Mouse (Mus musculus) heart, postnatal 0 days (tissue): ENCODE measurements around the gene Nrxn1. TPM values are rescaled to one million over a fixed set of nuclear protein-coding genes. Genes with fewer than 3 reads are reported as not detected.

Experiments used
- ATAC-seq: fragments of 200-750 bp; cut with Nextera tagmentation; 2 replicates; pipeline ENCODE4 v1.8.0; 2017; ENCODE audit warnings: low read depth, moderate number of reproducible peaks, moderate library complexity; ENCODE audit not compliant: insufficient read depth
- DNase-seq: peaks from one replicate; pipeline ENCODE4 v3.0.0-alpha.2; 2016; ENCODE audit warnings: low spot score
- H3K27ac ChIP-seq: fragments of 300-500 bp; sonication (generic); 2 replicates; pipeline ENCODE4 v1.5.1; 2014; ENCODE audit warnings: low read depth, mild to moderate bottlenecking
- H3K27me3 ChIP-seq: fragments of 300-500 bp; sonication (generic); 2 replicates; pipeline ENCODE4 v1.6.1; 2014; ENCODE audit warnings: low read length, mixed read lengths; ENCODE audit not compliant: control insufficient read depth, insufficient read depth
- H3K36me3 ChIP-seq: fragments of 300-500 bp; sonication (generic); replicated peaks from 2 replicates; pipeline ENCODE4 v1.6.1; 2014; ENCODE audit warnings: low read length, mixed read lengths; ENCODE audit not compliant: control insufficient read depth, insufficient read depth
- H3K4me1 ChIP-seq: fragments of 300-500 bp; sonication (generic); 2 replicates; pipeline ENCODE4 v1.6.1; 2014; ENCODE audit warnings: antibody characterized with exemption; ENCODE audit not compliant: control insufficient read depth, insufficient read depth
- H3K4me2 ChIP-seq: fragments of 300-500 bp; sonication (generic); 2 replicates; pipeline ENCODE4 v1.6.1; 2014; ENCODE audit warnings: low read depth, mild to moderate bottlenecking, low read length, moderate library complexity
- H3K4me3 ChIP-seq: fragments of 300-500 bp; sonication (generic); 2 replicates; pipeline ENCODE4 v1.5.1; 2014; ENCODE audit warnings: low read depth, low read length
- H3K9ac ChIP-seq: fragments of 300-500 bp; sonication (generic); replicated peaks from 2 replicates; pipeline ENCODE4 v1.6.1; 2014; ENCODE audit warnings: low read depth, low read length, mixed read lengths
- H3K9me3 ChIP-seq: fragments of 300-500 bp; sonication (generic); replicated peaks from 2 replicates; pipeline ENCODE4 v1.6.1; 2016; ENCODE audit warnings: low read length; ENCODE audit not compliant: control insufficient read depth
- CTCF ChIP-seq: IDR thresholded peaks from 2 replicates; pipeline ENCODE4 v1.5.1; 2016; ENCODE audit warnings: antibody characterized with exemption, control low read depth, low read depth
- EP300 ChIP-seq: IDR thresholded peaks from 2 replicates; pipeline ENCODE4 v1.6.1; 2016; ENCODE audit warnings: antibody characterized with exemption, low read depth
- WGBS: fragments of 180-500 bp; shearing (Covaris S2); extraction: QIAGEN DNeasy Blood & Tissue Kit; methylation state at CpG from one replicate; pipeline ENCODE4 v1.1.7; 2014; 5-methylcytosine and 5-hydroxymethylcytosine counted together
- polyA plus RNA-seq: library from polyadenylated mRNA; unstranded; fragments of >200 nt; fragmentation: Nextera tagmentation; extraction: Ambion mirVana; gene quantifications from 2 replicates; pipeline ENCODE4 v1.2.1, GENCODE M21; 2015
- total RNA-seq: library from RNA; depleted of rRNA; stranded (reverse); fragments of >200 nt; gene quantifications from 2 replicates; pipeline ENCODE4 v1.2.3, GENCODE M21; 2014; ENCODE audit warnings: low replicate concordance

The Nrxn1 gene
- total and polyA plus RNA-seq, 2 experiments from 2014 or later = 1.1 to 4.1 TPM

GRCm38 (mm10) chr17:90583196-90583595, 509.7 kb downstream of the Nrxn1 start:
- DNase-seq = no peak

GRCm38 (mm10) chr17:90569877-90570276, 523.0 kb downstream of the Nrxn1 start:
- Histone ChIP-seq H3K36me3 (no peaks in the 10 kb centered on the region), H3K4me2 (no peak overlapping the region), H3K27ac (no peak overlapping the region), H3K9ac (no peak overlapping the region), H3K27me3 (no peaks in the 10 kb centered on the region), H3K4me3 (no peak overlapping the region), H3K9me3 (no peaks in the 10 kb centered on the region), H3K4me1 (no peaks in the 10 kb centered on the region)
- ATAC-seq = no peak
- no peak for DNase-seq
- TF ChIP-seq EP300 (no peak), CTCF (no peak)
- 59% methylated on average over 2 of the region's 2 CpGs for WGBS

More at GRCm38 (mm10) chr17:90583196-90583595, 509.7 kb downstream of the Nrxn1 start:
- no peak for TF ChIP-seq EP300
- TF ChIP-seq CTCF = no peak
- Histone ChIP-seq H3K27ac (no peak overlapping the region), H3K9ac (no peak overlapping the region), H3K27me3 (no peaks in the 10 kb centered on the region), H3K4me2 (no peak overlapping the region), H3K4me3 (no peak overlapping the region), H3K36me3 (no peaks in the 10 kb centered on the region), H3K4me1 (no peaks in the 10 kb centered on the region), H3K9me3 (no peaks in the 10 kb centered on the region)
- WGBS = 41% methylated on average over 3 of the region's 3 CpGs
- no peak for ATAC-seq

GRCm38 (mm10) chr17:90565186-90565585, 527.7 kb downstream of the Nrxn1 start:
- DNase-seq (no peak), ATAC-seq (no peak)
- Histone ChIP-seq H3K4me2 (no peak overlapping the region), H3K9ac (no peak overlapping the region), H3K27ac (no peak overlapping the region), H3K9me3 (no peaks in the 10 kb centered on the region), H3K36me3 (no peaks in the 10 kb centered on the region), H3K4me1 (no peaks in the 10 kb centered on the region), H3K4me3 (no peak overlapping the region), H3K27me3 (no peaks in the 10 kb centered on the region)
- WGBS = 81% methylated on average over 2 of the region's 2 CpGs
- TF ChIP-seq EP300 (no peak), CTCF (no peak)

GRCm38 (mm10) chr17:90556376-90556775, 536.5 kb downstream of the Nrxn1 start:
- ATAC-seq (no peak), DNase-seq (no peak)
- no peak overlapping the region for H3K27ac ChIP-seq
- H3K9me3 ChIP-seq = no peaks in the 10 kb centered on the region
- no peaks in the 10 kb centered on the region for H3K36me3 ChIP-seq
- no peak overlapping the region for H3K9ac ChIP-seq
- H3K27me3 ChIP-seq = no peaks in the 10 kb centered on the region
- H3K4me2 ChIP-seq = no peak overlapping the region
- H3K4me3 ChIP-seq = no peak overlapping the region
- TF ChIP-seq EP300 = no peak
- TF ChIP-seq CTCF = no peak
- no peaks in the 10 kb centered on the region for H3K4me1 ChIP-seq

DNA sequence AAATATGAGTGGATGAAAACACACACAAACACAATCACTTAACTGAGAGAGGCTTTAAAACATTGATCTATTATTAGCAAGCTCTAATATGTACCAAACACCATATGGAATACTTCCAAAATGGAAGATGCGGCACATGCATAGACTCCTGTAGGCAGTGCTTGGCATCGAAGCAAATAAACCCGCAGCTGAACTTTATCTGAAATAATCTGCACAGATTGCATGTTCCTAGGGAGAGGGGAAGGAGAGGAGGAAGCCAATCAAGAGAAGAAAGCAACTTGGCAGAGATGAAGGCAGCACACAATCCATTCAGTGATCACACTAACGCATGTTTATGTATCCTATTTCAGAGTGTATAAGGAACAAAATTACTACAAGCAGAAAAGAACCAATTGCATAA, 542.5 kb downstream of the Nrxn1 start:
- H3K9ac ChIP-seq = no peak overlapping the region
- no peaks in the 10 kb centered on the region for H3K9me3 ChIP-seq
- no peaks in the 10 kb centered on the region for H3K4me1 ChIP-seq
- no peaks in the 10 kb centered on the region for H3K27me3 ChIP-seq
- H3K36me3 ChIP-seq = no peaks in the 10 kb centered on the region
- ATAC-seq (no peak), DNase-seq (no peak)
- no peak overlapping the region for H3K4me2 ChIP-seq
- no peak overlapping the region for H3K4me3 ChIP-seq
- 74% methylated on average over 4 of the region's 4 CpGs for WGBS
- no peak for TF ChIP-seq EP300
- H3K27ac ChIP-seq = no peak overlapping the region

DNA sequence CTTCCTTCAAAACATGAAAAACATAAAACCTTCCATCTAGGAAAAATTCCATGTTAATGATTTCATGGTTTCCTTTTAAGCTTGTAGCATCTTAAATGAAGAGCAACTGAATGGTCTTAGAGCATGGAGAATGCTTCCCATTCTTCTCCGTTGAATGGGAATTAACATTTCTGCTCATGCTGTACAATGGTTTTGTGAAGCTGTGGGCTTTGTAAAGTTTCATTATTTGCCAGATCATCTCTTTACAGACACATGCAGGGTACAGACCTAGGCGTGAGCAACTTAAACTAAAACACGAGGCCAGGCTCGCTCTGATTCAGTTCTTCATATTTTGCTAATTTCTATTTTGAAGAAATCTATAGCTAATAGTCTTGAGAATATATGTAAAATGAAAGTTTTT, 546.1 kb downstream of the Nrxn1 start:
- H3K4me1 ChIP-seq = no peaks in the 10 kb centered on the region
- no peaks in the 10 kb centered on the region for H3K36me3 ChIP-seq
- TF ChIP-seq EP300 (no peak), CTCF (no peak)
- no peak overlapping the region for H3K4me2 ChIP-seq
- WGBS = 77% methylated on average over 4 of the region's 4 CpGs
- DNase-seq (no peak), ATAC-seq (no peak)
- no peaks in the 10 kb centered on the region for H3K9me3 ChIP-seq
- H3K9ac ChIP-seq = no peak overlapping the region
- H3K27ac ChIP-seq = no peak overlapping the region
- H3K4me3 ChIP-seq = no peak overlapping the region
- no peaks in the 10 kb centered on the region for H3K27me3 ChIP-seq
